Mouse (Mus musculus) induced T-regulatory cell, adult 2 months (primary cell): ENCODE data around the gene Colec11.

Source experiments
- DNase-seq: peaks from one replicate; pipeline ENCODE4 v3.0.0-alpha.2; 2012; ENCODE audit warnings: low read depth

Gene Colec11

DNA sequence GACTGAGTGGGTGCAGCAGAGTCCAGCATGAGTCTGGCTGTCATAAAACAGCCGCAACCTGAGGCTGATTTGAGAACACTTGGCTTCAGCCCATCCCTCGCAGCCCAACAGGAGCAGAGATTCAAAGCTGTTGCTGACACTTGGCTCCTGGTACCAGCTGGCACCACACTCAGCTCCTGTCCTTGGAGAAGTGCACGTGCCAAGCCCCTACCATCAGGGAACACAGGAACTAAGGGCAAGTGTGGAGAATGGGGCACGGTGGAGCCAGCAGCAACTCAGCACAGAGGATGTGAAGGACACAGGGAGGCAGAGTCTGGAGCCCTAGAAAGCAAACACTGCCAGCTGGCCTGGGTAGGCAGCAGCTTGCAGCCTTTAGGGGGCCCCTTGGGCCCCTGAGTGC is 20.9 kb downstream of the Colec11 start:
- DNase-seq, result no peak

DNA sequence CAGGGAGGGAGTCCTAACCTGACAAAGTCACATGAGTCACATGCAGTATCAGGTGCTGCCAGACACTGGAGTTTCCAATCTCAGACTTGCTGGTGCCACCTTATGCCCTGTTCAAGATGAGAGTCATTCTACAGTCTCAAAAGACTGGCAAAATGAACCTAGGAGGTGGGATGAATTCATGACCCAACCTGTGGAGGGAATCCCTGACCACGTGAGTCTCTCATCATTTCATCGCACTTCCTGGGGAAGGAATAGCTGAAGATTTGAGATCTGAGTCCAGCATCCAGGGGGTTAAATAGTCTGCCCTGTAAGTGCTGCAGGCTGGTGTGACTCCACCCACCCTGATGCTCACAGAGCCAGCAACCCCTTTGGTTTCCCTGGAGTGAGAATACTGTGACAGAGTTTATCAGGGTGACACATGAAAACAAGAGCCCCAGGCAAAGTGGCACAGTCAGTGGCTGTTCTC is 24.6 kb downstream of the Colec11 start:
- no peak for DNase-seq

DNA sequence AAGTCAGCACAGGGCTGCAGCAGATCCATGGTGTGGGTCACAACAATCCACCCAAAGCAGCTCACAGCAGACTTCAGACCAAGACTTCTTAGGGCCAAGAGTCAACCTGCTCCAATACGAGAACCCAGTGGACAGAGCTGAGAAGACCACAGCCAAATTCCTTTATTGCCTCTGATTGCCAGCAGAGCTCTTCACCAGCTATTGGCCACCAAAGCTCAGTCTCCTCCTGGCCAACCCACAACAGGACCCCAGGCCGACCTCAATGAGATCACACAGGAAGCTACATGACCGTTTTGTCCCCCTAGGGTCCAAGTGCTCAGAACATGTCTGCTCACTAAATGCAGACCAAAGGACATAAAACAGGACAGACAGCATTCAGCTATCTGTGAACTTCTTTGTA is 25.1 kb downstream of the Colec11 start:
- no peak for DNase-seq

DNA sequence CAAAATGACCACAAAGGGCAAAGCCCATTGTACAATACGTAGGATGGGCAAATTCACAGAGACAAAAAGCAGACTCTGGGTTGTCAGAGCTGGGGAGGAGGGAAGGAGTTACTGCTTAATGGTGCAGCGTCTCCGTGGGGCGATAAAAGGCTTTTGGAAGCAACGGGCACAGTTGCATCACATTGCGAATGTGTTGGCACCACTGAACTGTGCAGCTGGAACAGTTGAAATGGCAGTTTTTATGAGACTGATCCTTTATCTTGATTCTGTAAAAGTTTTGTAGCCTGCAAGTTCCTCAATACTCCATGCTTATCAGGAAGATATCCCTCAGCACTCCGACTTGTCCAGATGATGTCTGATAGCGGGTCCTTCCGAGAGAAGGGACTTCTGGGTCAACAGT is 25.5 kb downstream of the Colec11 start:
- no peak for DNase-seq

DNA sequence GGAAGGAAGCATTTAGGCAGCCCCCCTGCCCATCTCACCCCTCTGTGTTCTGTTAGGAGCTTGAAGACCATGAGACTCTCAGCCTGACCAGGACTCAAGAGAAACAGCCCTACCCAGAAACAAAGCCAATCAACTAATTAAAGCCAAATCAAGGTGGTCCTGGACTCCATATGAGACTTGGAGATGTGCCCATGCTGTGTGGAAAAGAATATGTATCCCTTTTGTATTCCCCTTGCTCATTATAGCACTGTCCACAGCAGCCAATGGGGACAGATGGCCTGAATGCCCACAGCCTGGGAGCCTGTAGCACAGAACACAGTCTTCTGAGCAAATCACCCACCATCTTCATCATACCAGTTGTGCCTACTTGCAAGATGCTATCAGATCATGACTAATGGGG is 26.3 kb downstream of the Colec11 start:
- no peak for DNase-seq

DNA sequence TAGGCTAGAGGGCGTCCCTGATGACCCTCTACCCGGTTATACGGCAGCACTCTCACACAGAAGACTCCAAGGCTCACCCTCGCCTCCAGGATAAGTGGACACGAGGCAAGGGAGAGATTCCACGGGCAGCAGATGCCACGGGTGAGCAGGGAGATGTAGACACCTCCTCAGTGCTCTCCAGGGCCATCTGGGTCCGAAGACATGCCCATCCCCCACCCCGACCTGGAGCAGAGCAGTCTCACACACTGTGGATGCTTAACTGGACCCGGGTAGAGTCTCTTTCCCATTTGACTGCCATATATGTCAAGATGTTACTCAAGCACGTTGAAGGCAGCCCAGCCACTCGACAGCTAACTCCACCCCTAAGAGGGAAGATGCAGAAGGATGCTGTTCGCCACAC is 32.7 kb downstream of the Colec11 start:
- DNase-seq, result no peak

DNA sequence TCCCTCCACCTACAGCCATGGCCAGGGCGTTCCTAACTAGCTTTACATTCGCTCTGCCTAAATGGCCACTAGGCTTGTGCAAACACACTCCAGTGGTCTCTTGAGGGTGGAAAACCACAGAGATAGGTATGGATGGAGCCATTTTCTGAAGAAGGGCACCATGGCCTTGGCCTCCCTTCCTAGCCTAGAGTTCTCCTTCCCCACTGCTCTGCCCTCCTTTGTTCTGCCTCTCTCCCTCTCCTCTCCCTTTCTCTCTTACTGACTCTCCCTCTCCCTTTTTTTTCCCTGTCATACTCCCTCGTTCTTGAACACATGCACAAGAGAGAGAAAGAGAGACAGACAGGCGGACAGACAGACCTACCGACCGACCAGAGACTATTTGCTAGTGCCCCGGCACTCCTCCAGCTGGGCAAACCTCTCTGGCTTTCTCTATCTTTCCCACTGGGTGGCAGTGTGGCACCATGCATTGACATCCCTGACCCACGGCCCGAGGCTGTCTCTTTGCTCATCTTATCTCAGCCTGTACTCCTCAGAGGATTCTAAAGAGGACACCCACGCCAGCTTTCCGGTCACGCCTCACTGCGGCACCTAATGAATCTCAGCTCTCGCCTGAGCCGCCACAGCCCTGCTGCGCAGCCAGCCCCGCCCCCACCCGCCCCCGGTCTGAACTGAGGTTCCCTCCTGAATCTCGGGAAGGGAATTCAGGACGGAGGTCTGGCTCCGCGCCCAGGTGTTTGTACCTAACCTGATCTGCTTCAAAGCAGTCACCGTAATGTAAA is 33.9 kb downstream of the Colec11 start:
- peak; percentile 71 for DNase-seq

DNA sequence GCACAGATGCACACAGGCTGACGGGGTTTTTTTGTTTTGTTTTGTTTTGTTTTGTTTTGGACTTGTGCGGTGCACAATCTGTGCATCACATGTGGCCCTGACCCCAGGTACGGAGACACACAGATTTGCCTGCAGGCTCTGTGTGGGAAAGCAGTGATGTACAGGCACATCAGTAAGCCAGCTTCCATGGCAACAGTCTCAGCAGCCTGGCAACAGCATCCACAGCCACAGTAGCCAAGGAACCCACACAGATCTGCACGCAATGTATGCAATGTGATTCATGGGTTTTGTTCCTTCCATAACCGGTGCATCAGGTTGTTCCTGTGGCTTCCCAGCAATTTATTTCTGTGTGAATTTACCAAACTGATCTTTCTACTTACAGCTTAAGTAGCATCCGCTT is 35.2 kb downstream of the Colec11 start:
- DNase-seq, result no peak

DNA sequence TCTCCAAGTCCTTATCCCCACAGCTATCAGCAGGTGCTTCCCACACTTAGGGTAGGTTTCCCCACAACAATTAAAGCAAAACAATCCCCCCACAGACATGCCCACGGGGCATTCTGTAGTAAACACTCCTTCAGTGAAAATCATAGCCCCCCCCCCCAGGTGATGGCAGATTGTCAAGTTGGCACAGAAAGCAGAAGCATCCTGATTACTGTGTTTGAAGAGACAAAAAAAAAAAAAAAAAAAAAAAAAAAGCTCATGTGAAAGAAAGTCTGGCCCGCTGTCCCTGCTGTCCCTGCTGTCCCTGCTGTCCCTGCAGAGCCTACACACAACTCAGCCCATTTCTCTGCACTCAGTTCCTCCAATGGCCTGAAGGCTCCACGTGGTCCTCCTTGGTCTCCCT is 39.1 kb downstream of the Colec11 start:
- no peak for DNase-seq

DNA sequence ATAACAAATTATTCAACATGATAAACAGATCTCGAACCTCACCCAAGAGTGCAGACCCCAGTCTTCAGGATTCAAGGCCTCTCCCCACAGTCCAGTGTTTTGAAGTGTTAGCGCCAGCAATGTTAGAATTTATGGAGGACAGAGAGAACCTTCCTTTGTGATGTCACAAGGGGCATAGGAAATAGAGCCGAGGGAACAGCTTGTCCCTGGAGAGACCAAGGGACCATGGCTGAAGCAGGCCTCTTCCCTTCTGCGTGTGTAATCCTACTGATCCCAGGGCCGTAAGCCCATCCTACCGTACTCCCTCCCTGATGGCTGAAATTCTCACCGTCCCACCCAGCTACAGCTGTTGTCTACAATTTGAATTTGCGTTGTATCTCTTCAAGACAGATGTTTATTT is 40.8 kb downstream of the Colec11 start, which contains the start of gene Allc:
TSS of gene Allc (minus strand) at position 101 of the 400 bp plus-strand sequence.
- no peak for DNase-seq

DNA sequence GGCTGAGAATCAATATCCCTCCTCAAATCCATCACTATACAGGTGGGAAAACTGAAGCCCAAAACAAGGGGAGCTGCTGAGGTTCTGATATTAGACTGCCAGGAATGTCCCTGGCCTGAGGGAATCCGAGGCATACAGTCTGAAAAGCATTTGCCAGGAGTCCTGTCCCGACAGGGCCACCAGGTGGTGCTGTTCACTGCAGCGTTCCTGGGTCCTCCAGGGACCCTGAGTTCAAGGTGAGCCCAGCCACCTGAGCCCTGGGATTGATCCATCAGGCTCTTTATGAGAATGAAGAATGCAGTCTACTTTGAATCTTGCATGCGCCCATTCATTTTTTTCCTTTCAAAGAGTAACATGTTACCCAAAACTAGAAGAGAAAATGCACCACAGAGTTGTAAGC is 44.0 kb downstream of the Colec11 start:
- peak; percentile 7 for DNase-seq

DNA sequence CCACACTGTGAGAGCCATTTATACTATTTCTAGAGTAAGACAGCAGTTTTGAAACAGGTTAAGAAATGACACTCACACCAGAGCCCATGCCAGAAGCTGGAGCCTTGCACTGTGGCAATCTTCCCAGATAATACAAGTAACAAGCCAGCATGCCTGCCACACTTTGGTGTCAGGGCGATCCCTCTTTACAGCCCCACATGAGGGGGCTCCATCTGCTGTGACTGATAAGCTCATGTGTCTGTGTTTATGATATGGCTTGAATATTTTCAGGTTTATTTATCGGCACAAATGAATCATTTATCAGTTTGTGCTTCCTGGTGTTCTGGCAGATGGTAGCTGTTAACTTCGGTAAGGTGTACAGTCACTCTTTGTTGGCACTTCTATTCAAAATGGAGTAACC is 45.0 kb downstream of the Colec11 start:
- DNase-seq, result no peak

DNA sequence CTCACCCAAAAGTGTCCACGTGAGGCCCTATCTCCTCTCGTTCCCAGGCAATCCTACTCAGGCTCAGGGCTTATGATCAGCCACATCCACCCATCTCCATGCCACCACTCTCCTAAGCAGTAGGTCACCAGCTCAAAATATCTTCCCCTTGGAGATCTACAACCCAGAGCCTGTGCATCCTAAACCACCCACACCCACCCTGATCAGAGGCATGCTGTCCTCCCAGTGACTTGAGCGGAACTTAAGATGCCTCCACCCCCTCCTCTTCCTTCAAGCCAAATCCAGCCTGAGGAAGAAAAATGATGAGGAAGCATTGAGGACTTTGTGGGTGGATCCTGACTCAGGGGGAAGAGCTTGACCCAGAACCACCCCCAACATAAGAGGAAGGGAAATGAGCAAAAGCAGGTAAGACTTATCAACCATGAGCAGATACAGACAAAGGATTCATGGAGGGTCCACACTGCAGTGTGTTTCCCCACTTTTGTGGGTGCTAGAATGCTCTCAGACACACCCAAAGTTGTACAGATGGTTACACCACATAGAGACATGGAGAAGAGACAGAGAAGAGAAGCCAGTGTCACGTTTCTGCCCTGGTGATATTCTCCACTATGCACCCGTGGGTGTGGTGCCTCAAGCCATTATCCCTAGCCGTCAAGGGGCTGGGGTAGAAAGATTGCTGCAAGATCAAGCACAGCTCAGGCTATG is 47.7 kb downstream of the Colec11 start:
- no peak for DNase-seq

DNA sequence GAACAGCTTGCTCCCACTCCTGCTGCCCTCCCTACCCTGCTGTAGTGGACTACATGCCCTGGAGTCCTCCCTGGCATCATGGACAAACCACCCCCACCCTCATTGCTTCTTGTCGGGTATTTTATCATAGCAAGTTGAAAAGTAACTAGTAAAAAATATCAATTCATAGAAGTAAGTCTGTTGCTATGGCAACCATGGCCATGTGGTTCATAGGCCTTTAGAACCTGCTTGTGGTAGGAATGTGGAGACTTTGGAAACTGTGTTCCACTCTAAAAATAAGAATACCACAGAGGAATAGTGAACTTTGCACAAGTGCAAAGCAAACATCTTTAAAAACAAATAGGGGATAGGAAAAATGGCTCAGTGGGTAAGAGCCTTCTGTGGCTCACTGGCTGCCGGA is 50.9 kb downstream of the Colec11 start:
- no peak for DNase-seq

DNA sequence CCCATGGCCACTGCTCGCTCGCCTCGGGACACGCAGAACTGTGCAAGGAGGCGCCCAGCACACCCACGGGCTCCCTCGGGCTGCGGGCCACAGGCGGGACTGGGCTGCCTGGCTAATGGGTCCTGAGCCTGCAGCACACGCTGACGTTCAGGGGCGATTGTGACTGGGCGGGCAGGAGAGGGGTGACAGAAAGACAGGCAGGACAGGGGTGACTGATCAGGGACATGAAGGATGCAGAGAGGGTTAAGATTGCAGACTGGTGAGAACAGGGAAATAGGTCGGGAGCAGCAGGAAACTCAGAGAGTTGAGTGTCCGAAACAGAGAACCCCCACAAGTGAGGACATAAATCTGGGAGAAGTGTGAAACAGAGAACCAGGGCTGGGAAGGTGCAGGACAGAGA is 70.9 kb downstream of the Colec11 start, which contains the start of gene Dcdc2c:
TSS of gene Dcdc2c (minus strand) at position 101 of the 400 bp plus-strand sequence.
- no peak for DNase-seq

DNA sequence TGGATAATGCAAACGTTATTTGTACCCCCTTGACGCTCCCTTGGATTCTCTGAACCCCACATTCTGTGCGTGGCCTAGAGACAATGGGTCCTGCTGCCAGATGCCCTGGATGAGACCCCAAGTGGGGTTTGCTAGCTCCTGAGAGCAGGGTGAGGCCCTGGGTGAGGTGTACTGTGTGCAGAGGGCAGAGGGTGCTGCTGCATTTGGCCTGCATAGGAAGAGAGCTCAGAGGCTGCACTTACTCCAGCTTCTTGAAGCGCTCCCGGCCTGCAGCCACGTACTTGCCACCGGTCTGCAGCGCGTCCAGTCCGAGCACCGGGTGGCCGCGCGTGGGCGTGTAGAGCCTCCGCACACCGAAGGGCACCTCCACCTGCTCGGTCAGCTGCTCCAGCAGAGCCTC is 71.4 kb downstream of the Colec11 start:
- no peak for DNase-seq

DNA sequence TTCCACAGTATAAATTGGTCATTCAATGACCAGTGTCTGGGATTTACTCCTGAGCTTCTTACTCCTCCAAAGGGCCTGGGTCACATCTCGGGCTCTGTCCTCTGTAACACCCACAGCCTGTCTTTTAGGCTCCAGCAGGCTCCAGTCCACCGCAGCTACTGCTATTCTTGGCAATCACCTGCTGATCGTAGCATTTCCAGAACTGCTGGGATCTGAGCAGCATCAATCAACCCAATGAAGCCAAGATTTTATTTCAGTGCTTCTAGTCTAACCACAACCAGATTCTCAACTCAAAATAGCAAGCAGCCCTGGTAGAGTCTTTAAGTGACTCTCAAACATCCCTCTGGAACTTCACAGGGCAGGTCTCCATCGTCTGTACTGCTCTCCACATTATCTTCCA is 74.3 kb downstream of the Colec11 start:
- DNase-seq, result no peak
